Mouse (Mus musculus) kidney, postnatal 0 days (tissue): Measurements from ENCODE around the gene Ctnnd2. TPM values are rescaled to one million over a fixed set of nuclear protein-coding genes. Genes with fewer than 3 reads are reported as not detected.

Experiments used
- ATAC-seq: fragments of 200-750 bp; cut with Nextera tagmentation; replicated peaks from 2 replicates; pipeline ENCODE4 v1.8.0; 2017; ENCODE audit warnings: low read depth, moderate number of reproducible peaks, moderate TSS enrichment, moderate library complexity; ENCODE audit not compliant: low FRiP score
- DNase-seq: peaks from one replicate; pipeline ENCODE4 v3.0.0-alpha.2; 2016; ENCODE audit warnings: low spot score
- H3K27ac ChIP-seq: fragments of 300-500 bp; sonication (generic); 2 replicates; pipeline ENCODE4 v1.5.1; 2014; ENCODE audit warnings: mild to moderate bottlenecking
- H3K27me3 ChIP-seq: fragments of 300-500 bp; sonication (generic); 2 replicates; pipeline ENCODE4 v1.6.1; 2014; ENCODE audit warnings: low read length, mixed read lengths; ENCODE audit not compliant: insufficient read depth
- H3K36me3 ChIP-seq: fragments of 300-500 bp; sonication (generic); 2 replicates; pipeline ENCODE4 v1.6.1; 2014; ENCODE audit warnings: low read length, mixed read lengths; ENCODE audit not compliant: insufficient read depth
- H3K4me1 ChIP-seq: fragments of 300-500 bp; sonication (generic); replicated peaks from 2 replicates; pipeline ENCODE4 v1.6.1; 2014; ENCODE audit warnings: antibody characterized with exemption, low read length, mixed read lengths; ENCODE audit not compliant: insufficient read depth
- H3K4me2 ChIP-seq: fragments of 300-500 bp; sonication (generic); 2 replicates; pipeline ENCODE4 v1.6.1; 2014; ENCODE audit warnings: mild to moderate bottlenecking, low read length, moderate library complexity, mixed read lengths
- H3K4me3 ChIP-seq: fragments of 300-500 bp; sonication (generic); replicated peaks from 2 replicates; pipeline ENCODE4 v1.5.1; 2014; ENCODE audit warnings: low read depth, low read length
- H3K9ac ChIP-seq: fragments of 300-500 bp; sonication (generic); 2 replicates; pipeline ENCODE4 v1.6.1; 2014; ENCODE audit warnings: low read depth, low read length
- H3K9me3 ChIP-seq: fragments of 300-500 bp; sonication (generic); replicated peaks from 2 replicates; pipeline ENCODE4 v1.6.1; 2016; ENCODE audit warnings: low read length, inconsistent platforms, mixed read lengths
- CTCF ChIP-seq: IDR thresholded peaks from 2 replicates; pipeline ENCODE4 v1.5.1; 2016; ENCODE audit warnings: antibody characterized with exemption, low read depth, mild to moderate bottlenecking, moderate library complexity
- WGBS: fragments of 180-500 bp; shearing (Covaris S2); extraction: QIAGEN DNeasy Blood & Tissue Kit; methylation state at CpG from one replicate; pipeline ENCODE4 v1.1.7; 2014; 5-methylcytosine and 5-hydroxymethylcytosine counted together
- polyA plus RNA-seq: library from polyadenylated mRNA; unstranded; fragments of >200 nt; fragmentation: Nextera tagmentation; extraction: Ambion mirVana; gene quantifications from 2 replicates; pipeline ENCODE4 v1.2.1, GENCODE M21; 2015

Gene Ctnnd2
- polyA plus RNA-seq, 1 experiment from 2014 or later = 2.8 TPM

DNA sequence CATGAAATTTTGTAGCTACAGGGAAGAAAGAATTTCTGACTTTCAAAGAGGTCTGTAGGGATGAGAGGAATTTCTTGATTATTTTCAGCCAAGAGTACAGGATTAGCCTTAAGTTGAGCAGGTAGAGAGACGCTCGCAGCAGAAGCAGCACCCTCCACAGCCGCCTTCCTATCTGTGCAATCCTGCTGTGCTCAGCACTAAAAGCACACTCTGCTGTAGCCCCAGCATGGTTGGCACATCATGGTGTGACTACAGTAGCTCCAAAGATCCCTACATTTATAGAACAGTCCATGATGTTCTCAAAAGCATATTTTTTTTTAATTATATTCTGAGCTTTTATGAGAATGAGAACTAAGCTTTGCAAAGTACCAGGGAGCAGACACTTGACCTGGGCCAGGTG lies 850.1 kb downstream of the Ctnnd2 start:
- ATAC-seq (no peak), DNase-seq (no peak)
- no peak overlapping the region for H3K4me3 ChIP-seq
- H3K4me1 ChIP-seq = no peaks in the 10 kb centered on the region
- no peak overlapping the region for H3K9ac ChIP-seq
- no peaks in the 10 kb centered on the region for H3K27me3 ChIP-seq
- no peak overlapping the region for H3K27ac ChIP-seq
- no peaks in the 10 kb centered on the region for H3K36me3 ChIP-seq
- no peak for TF ChIP-seq CTCF
- no peak overlapping the region for H3K4me2 ChIP-seq
- WGBS = 90% methylated on average over 3 of the region's 3 CpGs
- no peaks in the 10 kb centered on the region for H3K9me3 ChIP-seq

DNA sequence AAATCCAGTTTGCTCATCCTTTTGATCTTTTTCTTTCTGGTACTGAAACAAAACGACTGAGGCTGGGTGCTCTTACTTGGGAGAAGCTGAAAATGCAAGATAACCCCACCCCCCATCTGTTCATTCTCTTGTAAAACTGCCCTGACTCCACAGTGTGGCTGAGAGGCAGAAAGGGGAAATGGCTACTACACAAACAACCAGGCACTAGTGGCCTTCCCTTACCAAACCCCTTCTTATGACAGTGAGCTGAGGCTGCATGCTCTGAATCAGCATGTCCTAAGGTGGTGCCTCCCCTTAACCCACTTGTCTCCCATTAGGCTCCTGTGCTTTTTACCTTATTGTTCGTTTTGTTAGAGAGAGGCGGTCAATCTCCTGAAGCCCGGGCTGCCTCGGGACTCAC lies 851.4 kb downstream of the Ctnnd2 start:
- no peaks in the 10 kb centered on the region for H3K9me3 ChIP-seq
- no peak for TF ChIP-seq CTCF
- ATAC-seq = no peak
- H3K27me3 ChIP-seq = no peaks in the 10 kb centered on the region
- H3K4me1 ChIP-seq = no peaks in the 10 kb centered on the region
- DNase-seq = no peak
- no peak overlapping the region for H3K9ac ChIP-seq
- WGBS = 86% methylated on average over 5 of the region's 5 CpGs
- no peak overlapping the region for H3K27ac ChIP-seq
- H3K4me3 ChIP-seq = no peak overlapping the region
- no peaks in the 10 kb centered on the region for H3K36me3 ChIP-seq
- no peak overlapping the region for H3K4me2 ChIP-seq

DNA sequence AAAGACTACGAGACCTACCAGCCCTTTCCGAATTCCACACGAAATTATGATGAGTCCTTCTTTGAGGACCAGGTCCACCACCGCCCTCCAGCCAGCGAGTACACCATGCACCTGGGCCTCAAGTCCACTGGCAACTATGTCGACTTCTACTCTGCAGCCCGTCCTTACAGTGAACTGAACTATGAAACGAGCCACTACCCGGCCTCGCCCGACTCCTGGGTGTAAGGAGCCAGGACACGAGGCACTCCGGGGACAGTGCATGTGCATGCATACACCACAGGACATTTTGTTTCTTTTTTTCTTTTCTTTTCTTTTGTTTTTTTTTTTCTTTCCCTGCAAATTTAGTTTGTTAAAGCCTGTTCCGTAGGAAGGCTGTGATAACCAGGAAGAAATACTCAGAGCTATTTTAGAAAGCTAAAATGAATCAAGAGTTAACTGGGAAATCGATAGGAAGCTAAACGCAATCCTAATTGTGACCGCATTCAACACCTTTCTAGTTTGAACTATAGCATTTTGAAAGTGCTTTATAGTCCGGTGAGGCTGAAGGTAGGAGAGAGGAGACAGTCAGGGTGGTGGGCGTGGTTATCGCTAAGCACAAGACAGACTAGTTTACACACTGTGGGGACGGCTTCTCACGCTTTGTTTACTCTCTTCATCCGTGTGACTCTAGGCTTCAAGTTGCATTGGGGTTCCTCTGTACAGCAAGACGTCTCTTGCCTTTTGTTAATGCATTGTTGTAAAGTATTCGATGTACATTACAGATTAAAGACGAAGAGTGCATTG lies 855.2 kb downstream of the Ctnnd2 start:
- ATAC-seq (no peak), DNase-seq (no peak)
- Histone ChIP-seq H3K27ac (no peak overlapping the region), H3K9me3 (no peaks in the 10 kb centered on the region), H3K4me2 (no peak overlapping the region), H3K4me1 (no peaks in the 10 kb centered on the region), H3K36me3 (no peaks in the 10 kb centered on the region), H3K4me3 (no peak overlapping the region), H3K9ac (no peak overlapping the region), H3K27me3 (no peaks in the 10 kb centered on the region)
- 77% methylated on average over 26 of the region's 26 CpGs for WGBS
- TF ChIP-seq CTCF = no peak

DNA sequence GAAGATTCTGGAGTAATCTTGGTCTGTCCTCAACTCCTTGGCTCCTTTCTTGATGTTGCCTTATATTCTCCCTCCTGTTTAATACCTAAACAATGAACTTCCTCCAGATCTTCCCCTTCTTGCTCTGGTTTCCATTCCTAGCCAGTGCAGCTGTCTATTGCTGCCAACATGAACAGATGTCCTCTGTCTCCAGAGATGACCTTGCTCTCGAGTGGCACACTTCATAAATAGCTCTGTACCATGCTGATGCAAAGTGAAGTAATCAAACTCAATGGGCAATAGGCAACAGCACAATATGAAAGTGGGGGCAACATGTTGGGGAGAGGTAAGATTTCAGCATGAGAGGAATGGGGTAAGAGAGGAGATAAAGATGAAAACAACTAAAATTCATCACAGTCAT lies 872.6 kb downstream of the Ctnnd2 start:
- WGBS = 61% methylated on average over 1 of the region's 1 CpGs
- H3K9me3 ChIP-seq = no peaks in the 10 kb centered on the region
- no peak overlapping the region for H3K27ac ChIP-seq
- H3K27me3 ChIP-seq = no peaks in the 10 kb centered on the region
- DNase-seq (no peak), ATAC-seq (no peak)
- no peak overlapping the region for H3K9ac ChIP-seq
- no peak for TF ChIP-seq CTCF
- H3K4me2 ChIP-seq = no peak overlapping the region
- no peaks in the 10 kb centered on the region for H3K4me1 ChIP-seq
- H3K36me3 ChIP-seq = no peaks in the 10 kb centered on the region
- no peak overlapping the region for H3K4me3 ChIP-seq

DNA sequence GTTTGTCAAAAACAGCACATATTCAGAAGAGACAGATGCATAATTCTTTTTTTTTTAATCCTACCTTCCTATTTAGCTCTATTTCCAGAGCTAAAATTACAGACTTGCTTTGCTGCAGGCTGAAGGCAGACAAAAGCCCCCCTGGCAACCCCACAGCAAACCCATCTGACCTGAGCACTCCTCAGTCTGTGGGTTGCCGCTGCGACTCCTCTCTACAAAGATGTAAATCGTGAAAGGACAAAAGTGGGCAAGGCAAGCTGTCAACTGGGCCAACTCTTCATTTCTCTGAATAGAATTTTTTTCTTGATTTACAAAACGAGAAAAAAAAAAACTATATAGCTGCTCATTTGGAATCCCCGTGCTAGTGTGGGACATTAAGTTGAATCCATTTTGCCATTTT lies 879.1 kb downstream of the Ctnnd2 start:
- WGBS = 85% methylated on average over 5 of the region's 5 CpGs
- Histone ChIP-seq H3K9me3 (no peaks in the 10 kb centered on the region), H3K9ac (no peak overlapping the region), H3K27ac (no peak overlapping the region), H3K36me3 (no peaks in the 10 kb centered on the region), H3K4me3 (no peak overlapping the region), H3K4me1 (no peaks in the 10 kb centered on the region), H3K27me3 (no peaks in the 10 kb centered on the region), H3K4me2 (no peak overlapping the region)
- ATAC-seq (no peak), DNase-seq (no peak)
- no peak for TF ChIP-seq CTCF

DNA sequence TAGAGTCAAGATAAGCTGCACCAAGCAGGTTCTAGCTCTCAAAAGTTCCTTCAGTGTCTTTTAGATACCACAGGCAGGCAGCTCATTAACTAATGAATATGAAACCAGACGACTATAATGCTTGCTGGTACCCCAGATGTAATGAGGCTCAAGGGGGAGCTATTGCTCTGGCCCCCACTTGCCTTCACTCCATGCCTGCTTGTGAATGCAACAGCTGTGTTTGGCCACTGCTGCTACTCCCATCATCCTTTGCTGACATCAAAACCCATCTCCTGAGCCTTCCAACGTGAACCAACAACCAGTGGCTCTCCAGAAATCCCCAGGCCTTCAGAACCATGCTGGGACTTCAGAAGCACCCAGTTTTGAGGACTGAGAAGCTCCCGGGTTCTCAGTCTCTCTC lies 883.8 kb downstream of the Ctnnd2 start:
- DNase-seq (no peak), ATAC-seq (no peak)
- H3K9me3 ChIP-seq = no peaks in the 10 kb centered on the region
- no peaks in the 10 kb centered on the region for H3K27me3 ChIP-seq
- TF ChIP-seq CTCF = no peak
- no peak overlapping the region for H3K4me3 ChIP-seq
- no peaks in the 10 kb centered on the region for H3K36me3 ChIP-seq
- 52% methylated on average over 3 of the region's 3 CpGs for WGBS
- no peaks in the 10 kb centered on the region for H3K4me1 ChIP-seq
- no peak overlapping the region for H3K4me2 ChIP-seq
- no peak overlapping the region for H3K27ac ChIP-seq
- no peak overlapping the region for H3K9ac ChIP-seq

DNA sequence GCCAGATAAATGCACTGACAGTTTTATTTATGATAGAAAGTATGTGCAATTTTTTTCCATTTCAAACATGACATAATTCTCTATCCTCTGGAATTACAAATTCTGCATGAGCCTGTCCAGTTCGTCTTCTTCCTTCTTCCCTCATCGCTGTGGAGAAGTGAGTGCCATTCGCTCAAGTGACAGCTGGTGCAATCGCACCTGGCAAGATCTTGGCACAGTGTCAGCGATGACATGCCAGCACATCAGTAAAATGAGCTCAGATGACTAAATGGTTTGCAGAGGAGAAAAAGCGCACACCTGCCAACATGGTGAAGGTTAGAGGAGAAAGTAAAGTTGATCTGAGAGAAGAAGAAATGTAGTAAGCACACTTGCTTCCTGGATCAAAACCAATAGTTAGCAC lies 885.9 kb downstream of the Ctnnd2 start:
- Histone ChIP-seq H3K27ac (no peak overlapping the region), H3K9ac (no peak overlapping the region), H3K27me3 (no peaks in the 10 kb centered on the region), H3K36me3 (no peaks in the 10 kb centered on the region), H3K9me3 (no peaks in the 10 kb centered on the region), H3K4me2 (no peak overlapping the region), H3K4me3 (no peak overlapping the region), H3K4me1 (no peaks in the 10 kb centered on the region)
- DNase-seq = no peak
- ATAC-seq = no peak
- TF ChIP-seq CTCF = no peak
- 87% methylated on average over 6 of the region's 6 CpGs for WGBS
